Mouse (Mus musculus) sigmoid colon, adult 10 weeks (tissue): ENCODE data around the gene Espl1. TPM values are rescaled to one million over a fixed set of nuclear protein-coding genes. Genes with fewer than 3 reads are reported as not detected.

Experiments
- polyA plus RNA-seq: library from polyadenylated mRNA; stranded (reverse); fragments of 350-450 nt; fragmentation: Illumina TruSeq; extraction: RNeasy Lipid Tissue Mini Kit (QIAGEN cat#74804); gene quantifications from one replicate; pipeline ENCODE4 v1.2.3, GENCODE M21; 2014; ENCODE audit warnings: low read depth, low replicate concordance

Gene Espl1
- polyA plus RNA-seq, result 0.13 TPM

DNA sequence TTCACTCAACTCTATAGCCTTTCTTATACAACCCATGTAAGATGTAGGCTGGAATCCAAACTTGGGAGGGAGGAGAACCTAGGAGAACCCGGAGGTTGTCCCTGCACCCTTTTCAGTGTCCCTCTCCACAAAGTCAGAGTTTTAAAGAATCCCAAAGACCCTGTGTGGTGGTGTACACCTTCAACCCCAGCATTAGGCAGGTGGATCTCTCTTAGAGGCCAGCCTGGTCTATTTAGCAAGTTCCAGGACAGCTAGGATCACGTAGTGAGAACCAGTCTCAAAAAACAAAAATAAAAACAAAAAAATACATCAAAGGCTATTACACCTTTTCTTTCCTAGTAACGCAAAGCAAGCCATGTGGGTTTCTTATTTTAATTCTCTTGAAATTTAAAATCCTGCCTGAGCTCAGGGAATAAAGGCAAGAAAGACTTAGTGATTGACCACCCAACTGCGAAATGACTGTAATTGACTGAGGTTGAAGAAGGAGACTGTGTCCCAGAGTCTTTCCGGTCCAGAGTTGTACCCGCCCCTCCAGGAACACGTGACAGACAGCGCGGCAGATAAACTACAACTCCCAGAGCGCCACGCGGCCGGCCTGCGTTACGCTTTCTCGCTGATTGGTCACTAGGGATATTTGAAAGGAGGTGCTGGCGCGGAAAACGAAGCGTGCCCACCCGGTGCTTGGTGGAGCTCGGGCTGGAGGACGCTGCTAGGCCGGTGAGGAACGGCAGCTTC, at the start of gene Espl1:
TSS of gene Espl1 (plus strand) at position 634 of the 735 bp plus-strand sequence.

DNA sequence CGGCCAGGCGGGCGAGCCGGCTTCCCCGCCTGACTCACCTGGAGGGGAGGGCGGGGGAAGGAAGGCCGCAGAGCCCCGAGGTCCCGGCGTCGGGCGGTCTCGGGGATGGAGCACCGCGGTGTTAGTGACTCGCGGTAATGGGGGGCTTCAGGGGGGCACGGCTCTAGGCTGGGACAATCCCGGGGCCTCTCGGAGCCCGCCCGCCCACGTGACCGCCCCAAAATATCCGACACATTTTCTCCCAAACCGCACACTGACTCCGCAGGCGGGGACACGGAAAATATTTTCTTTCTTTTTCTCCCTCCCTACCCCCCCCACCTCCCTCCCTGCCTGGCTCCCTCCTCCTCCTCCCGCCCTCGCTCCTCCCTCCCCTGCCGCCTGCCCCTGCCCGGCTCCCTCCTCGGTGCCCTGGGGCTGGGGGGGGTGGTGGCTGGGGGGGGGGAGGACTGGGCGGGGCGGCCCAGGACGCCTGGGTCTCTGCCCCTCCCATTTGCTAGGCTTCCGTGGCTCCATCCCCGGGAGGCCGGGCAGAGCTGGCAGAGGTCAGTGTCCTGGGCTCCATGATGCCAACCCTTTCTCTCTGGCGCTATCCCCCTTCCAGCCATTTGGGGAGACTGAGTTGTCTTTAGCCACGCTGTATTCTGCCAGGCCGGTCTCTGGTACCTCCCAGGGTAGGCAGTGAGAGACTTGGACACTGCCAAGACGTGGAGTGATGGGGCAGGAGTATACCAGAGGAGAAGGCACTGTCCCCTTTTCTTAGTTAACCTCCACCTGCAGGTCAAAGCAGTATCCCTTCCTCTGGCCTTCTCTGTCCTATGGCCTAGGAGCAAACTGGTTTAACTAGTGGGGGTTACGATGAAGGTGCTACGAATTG, 38.6 kb upstream of the Espl1 start, which contains the start of gene Rarg:
TSS of gene Rarg (minus strand) at position 316 of the 874 bp plus-strand sequence.

DNA sequence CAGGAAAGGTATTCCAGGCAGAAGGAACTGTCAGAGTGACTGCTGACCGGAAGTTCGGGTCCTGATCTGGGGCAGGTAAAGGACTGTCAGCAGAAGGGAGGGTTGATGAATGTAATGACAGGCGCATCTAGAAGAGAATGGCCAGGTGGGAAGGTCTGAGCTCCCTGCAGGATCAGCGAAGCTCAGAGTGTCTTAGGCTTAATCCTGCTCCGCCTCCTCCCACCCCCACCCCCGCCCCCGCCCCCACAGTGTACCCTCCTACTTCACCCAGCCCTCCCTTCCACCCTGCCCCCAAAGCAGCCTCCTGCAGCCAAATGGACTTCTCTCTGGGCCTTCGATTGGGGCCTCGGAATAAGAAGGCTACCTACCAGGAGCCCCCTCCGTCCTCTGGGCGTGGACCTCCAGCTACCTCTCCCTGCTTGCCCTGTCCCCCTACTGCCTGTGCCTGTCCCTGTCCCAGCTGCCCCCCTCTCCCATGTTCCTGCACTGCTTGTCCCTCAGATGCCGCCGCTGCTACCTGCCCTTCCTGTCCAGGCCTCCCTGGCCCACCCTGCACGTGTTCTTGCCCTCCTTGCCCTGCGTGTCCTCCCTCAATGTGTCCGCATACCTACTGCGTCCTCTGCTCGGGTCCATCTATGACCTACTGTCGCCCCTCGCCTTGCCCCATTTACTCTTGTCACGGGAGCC, 25.6 kb upstream of the Espl1 start, which contains the start of gene Gm9918:
TSS of gene Gm9918 (plus strand) at position 290 of the 687 bp plus-strand sequence.

DNA sequence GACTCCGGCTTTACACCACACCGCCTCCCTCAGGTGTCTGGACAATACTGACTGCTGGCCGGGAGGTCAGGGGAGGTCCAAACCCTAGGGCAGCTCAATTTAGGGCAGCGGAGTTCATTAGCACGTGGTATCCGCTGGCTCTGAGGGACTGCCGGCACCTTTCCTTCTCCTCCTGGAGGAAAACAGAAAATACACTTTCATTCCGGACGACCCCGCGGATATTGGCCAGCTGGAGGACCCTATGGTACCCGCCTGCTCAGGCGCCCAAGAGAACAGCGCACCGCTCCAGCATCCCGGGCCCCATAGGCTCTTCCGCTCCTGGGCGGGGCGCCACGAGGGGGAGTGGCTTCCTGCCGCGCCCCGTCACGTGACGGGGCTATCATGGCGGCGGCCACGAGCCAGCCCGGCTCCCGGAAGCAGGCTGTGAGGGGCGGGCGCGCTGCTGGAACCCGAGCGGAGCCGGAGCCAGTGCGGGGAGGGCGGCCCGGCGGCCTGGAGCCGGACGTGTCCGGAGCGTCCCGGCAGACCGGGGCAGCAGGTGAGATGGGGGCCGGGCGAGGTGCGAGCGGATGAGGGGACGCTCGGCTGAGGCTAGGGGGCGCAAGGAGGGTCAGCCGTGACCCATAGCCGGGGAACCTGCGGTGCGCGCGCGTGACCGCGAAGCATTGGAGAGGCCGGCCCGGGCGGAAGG, 16.8 kb upstream of the Espl1 start, which contains the start of gene Mfsd5:
TSS of gene Mfsd5 (plus strand) at position 363 of the 691 bp plus-strand sequence.

DNA sequence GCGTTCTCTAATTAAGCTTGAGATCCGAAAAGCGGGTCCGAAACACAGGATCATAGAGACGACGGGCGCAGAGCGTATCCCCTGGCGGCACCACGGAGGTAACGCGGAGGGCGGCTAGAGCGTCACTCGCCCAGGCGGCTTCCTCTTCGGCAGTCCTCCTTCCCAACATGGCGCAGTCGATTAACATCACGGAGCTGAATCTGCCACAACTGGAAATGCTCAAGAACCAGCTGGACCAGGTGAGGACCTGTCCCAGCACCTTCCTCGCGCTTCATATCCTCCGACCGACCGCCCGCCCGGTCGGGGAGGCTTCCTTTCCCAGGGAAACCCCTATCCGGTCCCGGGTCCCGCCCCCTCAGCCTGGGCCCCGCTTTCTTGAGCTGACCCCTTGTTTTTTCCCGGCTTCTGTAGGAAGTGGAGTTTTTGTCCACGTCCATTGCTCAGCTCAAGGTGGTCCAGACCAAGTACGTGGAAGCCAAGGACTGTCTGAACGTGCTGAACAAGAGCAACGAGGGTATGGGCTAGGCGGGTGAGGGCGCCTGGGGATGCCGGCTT, 30.0 kb downstream of the Espl1 start, which contains the start of gene Pfdn5:
TSS of gene Pfdn5 (plus strand) at position 95 of the 555 bp plus-strand sequence.

DNA sequence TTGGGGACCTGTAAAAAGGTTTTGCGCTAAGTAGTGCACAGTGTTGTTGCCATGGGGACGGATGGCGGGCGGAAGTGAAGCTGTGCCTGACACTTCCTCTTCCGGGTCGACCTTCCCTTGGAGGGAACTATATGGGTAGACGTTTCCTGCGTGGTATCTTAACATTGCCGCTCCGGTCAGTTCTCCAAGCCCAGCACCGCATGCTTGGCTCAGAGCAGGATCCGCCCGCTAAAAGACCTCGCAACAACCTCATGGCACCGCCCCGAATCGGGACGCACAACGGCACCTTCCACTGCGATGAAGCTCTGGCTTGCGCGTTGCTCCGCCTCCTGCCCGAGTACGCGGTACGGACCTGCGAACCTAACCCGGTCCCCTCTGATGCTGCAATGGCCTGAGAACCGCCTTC, 35.5 kb downstream of the Espl1 start, which contains the start of gene Myg1:
TSS of gene Myg1 (plus strand) at position 100 of the 406 bp plus-strand sequence.

DNA sequence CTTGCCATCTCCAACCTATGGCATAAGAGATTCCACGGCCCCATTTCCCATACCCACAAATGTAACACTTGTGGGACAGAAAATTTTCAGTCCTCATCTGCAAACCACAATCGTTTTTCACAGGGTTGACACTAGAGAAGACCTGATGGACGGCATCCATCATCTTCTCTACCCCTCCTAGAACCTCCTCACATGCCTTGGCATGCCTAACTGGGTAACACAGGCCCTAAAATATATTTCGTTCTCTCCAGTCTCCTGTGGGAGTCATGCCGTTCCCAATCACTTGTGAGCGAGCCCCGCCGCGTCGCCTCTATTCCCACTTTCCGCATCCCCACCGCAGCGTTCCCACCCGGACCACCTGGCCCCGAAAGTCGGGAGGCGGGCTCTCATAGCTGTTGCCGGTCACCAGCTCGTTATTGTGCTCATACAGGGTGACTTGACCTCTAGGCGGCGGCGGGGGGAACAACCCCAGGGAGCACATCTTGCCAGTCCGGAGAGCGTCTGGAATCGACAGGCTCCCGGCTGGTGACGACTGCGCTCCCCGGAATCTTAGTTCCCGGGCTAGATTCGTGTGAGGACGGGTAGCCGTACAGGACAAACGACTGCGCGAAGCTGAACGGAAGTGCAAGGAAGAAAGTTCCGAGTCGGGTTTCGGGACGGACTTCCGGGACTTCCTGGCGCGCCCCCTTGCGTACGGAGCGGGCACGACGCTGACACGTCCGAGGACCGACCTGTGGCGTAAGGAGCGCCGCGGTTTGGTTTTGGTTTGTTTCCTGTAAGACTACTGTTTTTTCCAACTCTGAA, 54.3 kb downstream of the Espl1 start, which contains the start of gene Aaas:
TSS of gene Aaas (minus strand) at position 634 of the 804 bp plus-strand sequence.

DNA sequence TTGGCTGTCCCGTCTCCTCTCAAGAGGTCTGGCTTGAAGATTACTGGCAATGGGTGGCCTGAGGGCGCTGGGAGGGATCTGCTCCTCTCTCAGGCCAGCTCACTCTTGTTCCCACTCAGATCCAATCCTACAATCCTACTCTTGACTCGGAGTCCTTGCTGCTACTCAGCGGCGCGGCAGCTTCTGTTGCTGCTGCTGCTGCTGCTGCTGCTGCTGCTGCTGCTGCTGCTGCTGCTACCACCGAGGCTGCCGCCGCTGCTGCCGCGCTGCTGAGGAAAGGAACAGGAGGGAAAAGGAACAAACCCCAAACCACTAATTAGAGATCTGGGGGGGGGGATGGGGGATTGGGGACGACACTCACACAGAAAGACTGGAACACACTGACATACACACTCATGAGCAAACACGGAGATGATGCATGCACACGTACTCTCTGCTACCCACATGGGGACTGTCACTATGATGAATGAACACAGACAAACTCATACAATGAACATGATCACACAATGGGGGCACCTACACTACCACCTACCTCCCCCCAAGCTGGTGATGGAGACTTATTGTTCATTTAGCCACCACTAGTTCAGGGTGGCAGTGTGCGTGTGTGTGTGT, 70.8 kb downstream of the Espl1 start, which contains the start of gene Sp7:
TSS of gene Sp7 (minus strand) at position 450 of the 612 bp plus-strand sequence.

Other genes with a start within 250 kb of the Espl1 start
- 230 TPM for gene Eif4b, start 222.5 kb upstream of the Espl1 start, polyA plus RNA-seq
- gene Tns2, start 195.9 kb upstream of the Espl1 start, polyA plus RNA-seq, result 17.3 TPM
- 1.5 TPM for gene Spryd3, start 160.0 kb upstream of the Espl1 start, polyA plus RNA-seq
- gene Igfbp6, start 151.9 kb upstream of the Espl1 start, polyA plus RNA-seq, result 0.41 TPM
- 0.32 TPM for gene Soat2, start 145.7 kb upstream of the Espl1 start, polyA plus RNA-seq
- 47.3 TPM for gene Zfp740, start 93.0 kb upstream of the Espl1 start, polyA plus RNA-seq
- 18.2 TPM for gene Csad, start 91.5 kb upstream of the Espl1 start, polyA plus RNA-seq
- gene Itgb7, start 64.3 kb upstream of the Espl1 start, polyA plus RNA-seq, result 0.47 TPM
- 3.6 TPM for gene Rarg, start 38.7 kb upstream of the Espl1 start, polyA plus RNA-seq
- not detected for gene Gm9918, start 25.7 kb upstream of the Espl1 start, polyA plus RNA-seq
- gene Mfsd5, start 16.8 kb upstream of the Espl1 start, polyA plus RNA-seq, result 0.66 TPM
- gene Pfdn5, start 29.9 kb downstream of the Espl1 start, polyA plus RNA-seq, result 39.0 TPM
- 8.4 TPM for gene Myg1, start 35.4 kb downstream of the Espl1 start, polyA plus RNA-seq
- 3.3 TPM for gene Aaas, start 54.5 kb downstream of the Espl1 start, polyA plus RNA-seq
- gene Sp7, start 70.9 kb downstream of the Espl1 start, polyA plus RNA-seq, result not detected
- gene Sp1, start 109.9 kb downstream of the Espl1 start, polyA plus RNA-seq, result 124 TPM
- not detected for gene Amhr2, start 149.1 kb downstream of the Espl1 start, polyA plus RNA-seq
- gene Prr13, start 162.8 kb downstream of the Espl1 start, polyA plus RNA-seq, result 196 TPM
- 677 TPM for gene Pcbp2, start 174.3 kb downstream of the Espl1 start, polyA plus RNA-seq
- gene Gm10337, start 207.5 kb downstream of the Espl1 start, polyA plus RNA-seq, result not detected
- gene Map3k12, start 220.8 kb downstream of the Espl1 start, polyA plus RNA-seq, result 1.5 TPM
- 2.9 TPM for gene Tarbp2, start 221.9 kb downstream of the Espl1 start, polyA plus RNA-seq
- 0.95 TPM for gene Npff, start 228.7 kb downstream of the Espl1 start, polyA plus RNA-seq